Mouse (Mus musculus): ENCODE measurements around the gene Atg16l2. TPM values are rescaled to one million over a fixed set of nuclear protein-coding genes. Genes with fewer than 3 reads are reported as not detected.

Atg16l2 gene
- polyA plus RNA-seq, 1 experiment from 2014 or later, result 21.6 TPM

- no peaks in the 10 kb centered on the region for H3K9me3 ChIP-seq (replicated peaks)
- no peak overlapping the region for H3K4me3 ChIP-seq
- H3K4me1 ChIP-seq, result peaks cover 16% of the 10 kb centered on the region
- no peaks in the 10 kb centered on the region for H3K27me3 ChIP-seq (ENCODE audit: low read depth, poor library complexity, severe bottlenecking)
- 77% methylated on average over 10 of the region's 10 CpGs for WGBS
- H3K27ac ChIP-seq (replicated peaks), result peak overlapping the region; percentile 47
- no peak for DNase-seq (ENCODE audit: low spot score)
- no peaks in the 10 kb centered on the region for H3K36me3 ChIP-seq
Observed at GRCm38 (mm10) chr7:101330074-101330840, 28.2 kb upstream of the Atg16l2 start.

- Histone ChIP-seq H3K4me1 (peaks cover 16% of the 10 kb centered on the region), H3K27me3 (ENCODE audit: low read depth, poor library complexity, severe bottlenecking) (no peaks in the 10 kb centered on the region; the same call in 1 of the 2 replicates), H3K27ac (replicated peaks) (peak overlapping the region; percentile 2; the same call in 1 of the 2 replicates), H3K9me3 (replicated peaks) (no peaks in the 10 kb centered on the region), H3K4me3 (no peak overlapping the region), H3K36me3 (no peaks in the 10 kb centered on the region)
- DNase-seq (ENCODE audit: low spot score), result no peak
- 76% methylated on average over 4 of the region's 4 CpGs for WGBS
Observed at GRCm38 (mm10) chr7:101329606-101330005, 27.6 kb upstream of the Atg16l2 start.

- Histone ChIP-seq H3K4me3 (no peak overlapping the region), H3K27ac (replicated peaks) (no peak overlapping the region), H3K27me3 (ENCODE audit: low read depth, poor library complexity, severe bottlenecking) (no peaks in the 10 kb centered on the region; the same call in 1 of the 2 replicates), H3K36me3 (no peaks in the 10 kb centered on the region), H3K9me3 (replicated peaks) (no peaks in the 10 kb centered on the region), H3K4me1 (peaks cover 16% of the 10 kb centered on the region)
- no peak for DNase-seq (ENCODE audit: low spot score)
- 69% methylated on average over 4 of the region's 4 CpGs for WGBS
Observed at GRCm38 (mm10) chr7:101328621-101329158, 26.6 kb upstream of the Atg16l2 start.

GRCm38 (mm10) chr7:101327786-101328185 lies 25.7 kb upstream of the Atg16l2 start:
- H3K27ac ChIP-seq (replicated peaks), result no peak overlapping the region
- WGBS, result 84% methylated on average over 2 of the region's 2 CpGs
- DNase-seq (ENCODE audit: low spot score), result no peak
- H3K4me3 ChIP-seq, result no peak overlapping the region
- H3K4me1 ChIP-seq, result peaks cover 25% of the 10 kb centered on the region
- H3K36me3 ChIP-seq, result no peaks in the 10 kb centered on the region
- H3K9me3 ChIP-seq (replicated peaks), result no peaks in the 10 kb centered on the region
- peaks cover 7% of the 10 kb centered on the region for H3K27me3 ChIP-seq (ENCODE audit: low read depth, poor library complexity, severe bottlenecking)

GRCm38 (mm10) chr7:101327263-101327662 lies 25.2 kb upstream of the Atg16l2 start:
- no peaks in the 10 kb centered on the region for H3K36me3 ChIP-seq
- no peak for DNase-seq (ENCODE audit: low spot score)
- no peak overlapping the region for H3K4me3 ChIP-seq
- peaks cover 12% of the 10 kb centered on the region for H3K27me3 ChIP-seq (ENCODE audit: low read depth, poor library complexity, severe bottlenecking)
- WGBS, result 54% methylated on average over 5 of the region's 5 CpGs
- no peaks in the 10 kb centered on the region for H3K9me3 ChIP-seq (replicated peaks)
- H3K27ac ChIP-seq (replicated peaks), result no peak overlapping the region
- H3K4me1 ChIP-seq, result peaks cover 27% of the 10 kb centered on the region

- H3K27ac ChIP-seq (replicated peaks), result no peak overlapping the region
- H3K36me3 ChIP-seq, result no peaks in the 10 kb centered on the region
- H3K27me3 ChIP-seq (ENCODE audit: low read depth, poor library complexity, severe bottlenecking), result peaks cover 24% of the 10 kb centered on the region
- H3K4me1 ChIP-seq, result peaks cover 37% of the 10 kb centered on the region
- H3K9me3 ChIP-seq (replicated peaks), result no peaks in the 10 kb centered on the region
- DNase-seq (ENCODE audit: low spot score), result no peak
- no peak overlapping the region for H3K4me3 ChIP-seq
- WGBS, result 83% methylated on average over 5 of the region's 5 CpGs
Observed at GRCm38 (mm10) chr7:101326006-101326405, 24.0 kb upstream of the Atg16l2 start.

- no peaks in the 10 kb centered on the region for H3K9me3 ChIP-seq (replicated peaks)
- no peak for DNase-seq (ENCODE audit: low spot score)
- no peak overlapping the region for H3K4me3 ChIP-seq
- peaks cover 40% of the 10 kb centered on the region for H3K4me1 ChIP-seq
- no peak overlapping the region; the same call in 1 of the 2 replicates for H3K27ac ChIP-seq (replicated peaks)
- H3K36me3 ChIP-seq, result no peaks in the 10 kb centered on the region
- peaks cover 39% of the 10 kb centered on the region for H3K27me3 ChIP-seq (ENCODE audit: low read depth, poor library complexity, severe bottlenecking)
- 76% methylated on average over 6 of the region's 6 CpGs for WGBS
Observed at GRCm38 (mm10) chr7:101324142-101324962, 22.3 kb upstream of the Atg16l2 start.

- Histone ChIP-seq H3K27ac (replicated peaks) (no peak overlapping the region), H3K4me1 (peaks cover 33% of the 10 kb centered on the region), H3K27me3 (ENCODE audit: low read depth, poor library complexity, severe bottlenecking) (peaks cover 49% of the 10 kb centered on the region), H3K9me3 (replicated peaks) (no peaks in the 10 kb centered on the region), H3K36me3 (no peaks in the 10 kb centered on the region), H3K4me3 (no peak overlapping the region)
- DNase-seq (ENCODE audit: low spot score), result no peak
- 73% methylated on average over 4 of the region's 4 CpGs for WGBS
Observed at GRCm38 (mm10) chr7:101323141-101323594, 21.1 kb upstream of the Atg16l2 start.

- WGBS, result under 1% methylated on average over 55 of the region's 61 CpGs
- peaks cover 49% of the 10 kb centered on the region for H3K27me3 ChIP-seq (ENCODE audit: low read depth, poor library complexity, severe bottlenecking)
Observed at GRCm38 (mm10) chr7:101321218-101321827, 19.3 kb upstream of the Atg16l2 start.

GRCm38 (mm10) chr7:101320399-101321217 lies 18.6 kb upstream of the Atg16l2 start:
- Histone ChIP-seq H3K27me3 (ENCODE audit: low read depth, poor library complexity, severe bottlenecking) (peaks cover 49% of the 10 kb centered on the region), H3K9me3 (replicated peaks) (no peaks in the 10 kb centered on the region)
- 7% methylated on average over 28 of the region's 37 CpGs for WGBS

More at GRCm38 (mm10) chr7:101321218-101321827, 19.3 kb upstream of the Atg16l2 start:
- peak overlapping the region; percentile 83 for H3K27ac ChIP-seq (replicated peaks)
- DNase-seq (ENCODE audit: low spot score), result peak; percentile 55
- no peaks in the 10 kb centered on the region for H3K9me3 ChIP-seq (replicated peaks)
- peak overlapping the region; percentile 84 for H3K4me3 ChIP-seq
- H3K4me1 ChIP-seq, result peaks cover 33% of the 10 kb centered on the region
- H3K36me3 ChIP-seq, result no peaks in the 10 kb centered on the region

GRCm38 (mm10) chr7:101319796-101320195 lies 17.7 kb upstream of the Atg16l2 start:
- H3K27ac ChIP-seq (replicated peaks), result no peak overlapping the region
- H3K9me3 ChIP-seq (replicated peaks), result no peaks in the 10 kb centered on the region
- no peak for DNase-seq (ENCODE audit: low spot score)
- H3K36me3 ChIP-seq, result no peaks in the 10 kb centered on the region
- peaks cover 49% of the 10 kb centered on the region for H3K27me3 ChIP-seq (ENCODE audit: low read depth, poor library complexity, severe bottlenecking)
- peaks cover 33% of the 10 kb centered on the region for H3K4me1 ChIP-seq
- WGBS, result 86% methylated on average over 1 of the region's 1 CpGs
- H3K4me3 ChIP-seq, result no peak overlapping the region

More at GRCm38 (mm10) chr7:101320399-101321217, 18.6 kb upstream of the Atg16l2 start:
- DNase-seq (ENCODE audit: low spot score), result peak; percentile 67
- Histone ChIP-seq H3K36me3 (no peaks in the 10 kb centered on the region), H3K27ac (replicated peaks) (peak overlapping the region; percentile 83), H3K4me1 (peaks cover 33% of the 10 kb centered on the region), H3K4me3 (peak overlapping the region; percentile 84)
